ENCODE assay signal across 9 mouse cellular contexts in the genomic region with DNA sequence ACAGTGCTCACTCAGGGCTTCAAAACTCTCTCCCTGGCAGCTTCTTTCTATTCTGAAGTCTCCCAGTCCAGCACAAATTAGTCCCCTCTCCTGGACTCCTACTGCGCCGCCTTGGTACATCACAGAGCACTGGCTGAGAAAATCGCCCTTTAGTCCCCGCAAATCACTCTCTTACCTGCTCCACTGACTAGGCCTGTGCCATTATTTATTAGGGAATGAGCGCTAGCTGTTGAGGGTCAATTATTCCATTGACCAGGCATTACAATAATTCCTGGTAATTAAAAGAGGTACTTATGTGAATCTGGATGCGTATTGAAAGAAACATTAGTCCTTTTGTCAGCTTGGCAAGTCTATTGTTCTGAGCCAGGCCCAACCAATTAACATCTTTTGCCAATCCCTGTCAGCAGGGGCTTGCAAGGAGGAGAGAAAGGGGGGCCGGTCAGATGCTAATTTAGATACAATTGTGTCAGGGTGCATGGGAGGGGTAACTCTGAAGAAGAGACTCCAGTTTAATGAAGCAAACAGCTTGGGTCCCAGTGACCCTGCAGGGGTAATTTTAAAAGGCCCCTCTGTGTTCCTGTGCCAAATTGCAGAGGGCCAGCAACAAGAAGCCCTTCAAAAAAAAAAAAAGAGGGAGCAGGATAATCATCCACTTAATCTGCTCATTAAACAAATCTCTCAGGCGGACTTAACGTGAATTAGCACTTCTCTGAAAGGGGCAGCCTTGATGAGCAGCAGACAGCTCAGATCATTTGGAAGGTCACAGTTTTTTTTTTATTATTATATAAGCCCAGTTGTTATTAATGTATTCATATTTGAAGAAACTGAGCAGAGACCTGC.
A peak's percentile ranks its signal among the peaks of the same experiment; 100 is the strongest.
DNase-seq lines count a peak whose midpoint lies in the region; ATAC-seq and TF ChIP-seq lines count a peak whose summit lies in the region.
"Had no signal": no experiment of that assay in that cellular context is flagged by ENCODE, and none has a peak within 500 bp of the region (broad histone marks: within the 10 kb centered on the region; RNA-seq: fewer than 3 reads in every experiment).

No protein-coding gene starts in this region.

- H3K36me3 ChIP-seq in embryonic facial prominence, embryonic 14.5 days (ENCODE audit: control insufficient read depth, insufficient read depth, low read length): no peaks in the 10 kb centered on the region
- H3K36me3 ChIP-seq in hindbrain, postnatal 0 days (ENCODE audit: insufficient read depth, low read length): no peaks in the 10 kb centered on the region
- no peaks in the 10 kb centered on the region for H3K36me3 ChIP-seq in neural tube, embryonic 15.5 days

- 58% methylated on average over 9 of the region's 9 CpGs for WGBS in embryonic facial prominence, embryonic 14.5 days
- 18% methylated on average over 9 of the region's 9 CpGs for WGBS in hindbrain, postnatal 0 days
- 9% methylated on average over 9 of the region's 9 CpGs for WGBS in neural tube, embryonic 15.5 days

- no peaks in the 10 kb centered on the region for H3K9me3 ChIP-seq in embryonic facial prominence, embryonic 14.5 days (ENCODE audit: control insufficient read depth, low read length)
- no peaks in the 10 kb centered on the region for H3K9me3 ChIP-seq in hindbrain, postnatal 0 days (ENCODE audit: low read length)
- H3K9me3 ChIP-seq in neural tube, embryonic 15.5 days (replicated peaks): no peaks in the 10 kb centered on the region

- H3K4me3 ChIP-seq in layer of hippocampus, adult 2 months: no peak overlapping the region
- no peak overlapping the region for H3K4me3 ChIP-seq in embryonic facial prominence, embryonic 14.5 days (ENCODE audit: low read depth, low read length)
- H3K4me3 ChIP-seq in hindbrain, postnatal 0 days (ENCODE audit: low read length): no peak overlapping the region
- no peak overlapping the region for H3K4me3 ChIP-seq in neural tube, embryonic 15.5 days (replicated peaks)
- H3K4me3 ChIP-seq: erythroblast, embryonic 14.5 days had no signal

- ATAC-seq in embryonic facial prominence, embryonic 14.5 days (ENCODE audit: low read depth): peak; percentile 78
- peak; percentile 83 for ATAC-seq in hindbrain, postnatal 0 days
- ATAC-seq in neural tube, embryonic 15.5 days (ENCODE audit: low FRiP score): peak; percentile 64

- no peak overlapping the region for H3K9ac ChIP-seq in embryonic facial prominence, embryonic 14.5 days (ENCODE audit: low read depth, low read length)
- no peak overlapping the region for H3K9ac ChIP-seq in hindbrain, postnatal 0 days (replicated peaks; ENCODE audit: low read length)
- no peak overlapping the region for H3K9ac ChIP-seq in neural tube, embryonic 15.5 days (replicated peaks)

- no peaks in the 10 kb centered on the region for H3K4me1 ChIP-seq in embryonic facial prominence, embryonic 14.5 days (ENCODE audit: control insufficient read depth, insufficient read depth, low read length)
- H3K4me1 ChIP-seq in hindbrain, postnatal 0 days (ENCODE audit: insufficient read depth, low read length): peaks cover 5% of the 10 kb centered on the region; the same call in 1 of the 2 replicates
- peaks cover 16% of the 10 kb centered on the region for H3K4me1 ChIP-seq in neural tube, embryonic 15.5 days

- H3K27me3 ChIP-seq in embryonic facial prominence, embryonic 14.5 days (replicated peaks; ENCODE audit: control insufficient read depth, insufficient read depth, low read length): no peaks in the 10 kb centered on the region
- H3K27me3 ChIP-seq in hindbrain, postnatal 0 days (ENCODE audit: insufficient read depth, low read length): peaks cover 6% of the 10 kb centered on the region
- H3K27me3 ChIP-seq in neural tube, embryonic 15.5 days (replicated peaks): peaks cover 34% of the 10 kb centered on the region

- peak; percentile 26 to 71 for DNase-seq in layer of hippocampus, adult 2 months (ENCODE audit: low spot score in 2 of 2)
- DNase-seq in layer of hippocampus, postnatal 25 days (ENCODE audit: extremely low spot score in 1 of 2, low spot score in 1 of 2): no peak
- DNase-seq in embryonic facial prominence, embryonic 14.5 days (ENCODE audit: low spot score): peak; percentile 84
- DNase-seq in hindbrain, postnatal 0 days (ENCODE audit: low spot score): peak; percentile 77
- no peak for DNase-seq in adrenal gland, postnatal 4 days (ENCODE audit: low spot score in 2 of 2)
- DNase-seq in lung, postnatal 14 days: no peak
- DNase-seq in cerebellum, postnatal 36 days: no peak

- TF ChIP-seq CTCF in layer of hippocampus, adult 2 months (conservative IDR thresholded peaks at IDR 0.05): no peak
- no peak; the same call in 1 of the 2 replicates for TF ChIP-seq CTCF in hindbrain, postnatal 0 days (IDR thresholded peaks at IDR 0.05; ENCODE audit: low read depth)

- H3K27ac ChIP-seq in layer of hippocampus, adult 2 months: peak overlapping the region; percentile 8; the same call in 1 of the 2 replicates
- no peak overlapping the region for H3K27ac ChIP-seq in embryonic facial prominence, embryonic 14.5 days (replicated peaks; ENCODE audit: low read depth, low read length)
- H3K27ac ChIP-seq in hindbrain, postnatal 0 days: no peak overlapping the region
- no peak overlapping the region for H3K27ac ChIP-seq in neural tube, embryonic 15.5 days (replicated peaks)

- no peak overlapping the region for H3K4me2 ChIP-seq in embryonic facial prominence, embryonic 14.5 days (ENCODE audit: low read depth, low read length)
- no peak overlapping the region for H3K4me2 ChIP-seq in hindbrain, postnatal 0 days (ENCODE audit: low read depth, low read length)
- H3K4me2 ChIP-seq in neural tube, embryonic 15.5 days: no peak overlapping the region

Comparison
In these comparisons a context has a peak if more than half of its experiments do, and no peak if none do; other contexts are left out.
1. DNase-seq: peak in layer of hippocampus, adult 2 months (2 of 2), embryonic facial prominence, embryonic 14.5 days (single experiment) and hindbrain, postnatal 0 days (single experiment); none in layer of hippocampus, postnatal 25 days (0 of 2), adrenal gland, postnatal 4 days (0 of 2), lung, postnatal 14 days (single experiment) and cerebellum, postnatal 36 days (0 of 2).
2. Peak in every context shown above with its lines, with median percentiles within 50 percentile points of each other: ATAC-seq.